Mouse (Mus musculus): ENCODE measurements at regions not wholly inside any gene's neighbourhood (a gene's known extent, or its start where the extent isn't known, plus 50 kb on each side); places are given as distances from the start of the nearest gene placed in this dataset.

- no peak for ATAC-seq
Measured at GRCm38 (mm10) chr3:52579917-52580316, 311.8 kb downstream of the Foxo1 start.

GRCm38 (mm10) chr3:52579096-52579495 lies 311.0 kb downstream of the Foxo1 start:
- ATAC-seq, result no peak

- ATAC-seq, result no peak
Measured at GRCm38 (mm10) chr3:52576703-52577244, 308.6 kb downstream of the Foxo1 start.

- ATAC-seq, result no peak
Measured at GRCm38 (mm10) chr3:52575237-52575798, 307.2 kb downstream of the Foxo1 start.

- ATAC-seq, result no peak
Measured at GRCm38 (mm10) chr3:52574341-52574740, 306.2 kb downstream of the Foxo1 start.

GRCm38 (mm10) chr3:52573806-52574205 lies 305.7 kb downstream of the Foxo1 start:
- no peak for ATAC-seq

GRCm38 (mm10) chr3:52572514-52573485 lies 304.7 kb downstream of the Foxo1 start:
- peak; percentile 88 for ATAC-seq

- ATAC-seq, result peak; percentile 29
Measured at GRCm38 (mm10) chr3:52567606-52568372, 299.7 kb downstream of the Foxo1 start.

GRCm38 (mm10) chr3:52563595-52563994 lies 295.5 kb downstream of the Foxo1 start:
- no peak for ATAC-seq

- ATAC-seq, result no peak
Measured at GRCm38 (mm10) chr3:52562816-52563215, 294.7 kb downstream of the Foxo1 start.

GRCm38 (mm10) chr3:52559481-52559880 lies 291.3 kb downstream of the Foxo1 start:
- ATAC-seq, result no peak

- no peak for ATAC-seq
Measured at GRCm38 (mm10) chr3:52558765-52559164, 290.6 kb downstream of the Foxo1 start.

GRCm38 (mm10) chr3:52557296-52557695 lies 289.2 kb downstream of the Foxo1 start:
- ATAC-seq, result no peak

GRCm38 (mm10) chr3:52555038-52555437 lies 286.9 kb downstream of the Foxo1 start:
- ATAC-seq, result peak; percentile 99

GRCm38 (mm10) chr3:52554490-52554889 lies 286.4 kb downstream of the Foxo1 start:
- no peak for ATAC-seq

GRCm38 (mm10) chr3:52548201-52548893 lies 280.2 kb downstream of the Foxo1 start:
- ATAC-seq, result no peak

- no peak for ATAC-seq
Measured at GRCm38 (mm10) chr3:52546035-52546434, 277.9 kb downstream of the Foxo1 start.

- ATAC-seq, result no peak
Measured at GRCm38 (mm10) chr3:52543006-52543405, 274.9 kb downstream of the Foxo1 start.

- no peak for ATAC-seq
Measured at GRCm38 (mm10) chr3:52540862-52541380, 272.8 kb downstream of the Foxo1 start.

GRCm38 (mm10) chr3:52539813-52540378 lies 271.8 kb downstream of the Foxo1 start:
- no peak for ATAC-seq

GRCm38 (mm10) chr3:52538306-52538705 lies 270.2 kb downstream of the Foxo1 start:
- no peak for ATAC-seq

Data from activated CD4-positive, CD25-positive, alpha-beta regulatory T cell, adult 4 months (primary cell).